Mouse (Mus musculus): ENCODE data around the gene Zfp740. TPM values are rescaled to one million over a fixed set of nuclear protein-coding genes. Genes with fewer than 3 reads are reported as not detected.
A peak's percentile ranks its signal among the peaks of the same experiment; 100 is the strongest.

Zfp740 gene
- total RNA-seq, 2 experiments from 2014 or later = 26.8 to 29.6 TPM

GRCm38 (mm10) chr15:102198841-102199240, 4.2 kb upstream of the Zfp740 start:
- TF ChIP-seq CTCF (IDR thresholded peaks at IDR 0.05) = no peak
- Histone ChIP-seq H3K27ac (no peak overlapping the region), H3K4me3 (no peak overlapping the region)
- no peak for DNase-seq
- intact Hi-C loops (cut with DNase I) = no loop called here

GRCm38 (mm10) chr15:102203835-102204381, 859 bp downstream of the Zfp740 start:
- DNase-seq = peak; percentile 86
- TF ChIP-seq CTCF (IDR thresholded peaks at IDR 0.05) = no peak
- H3K4me3 ChIP-seq = peak overlapping the region; percentile 94
- intact Hi-C loops (cut with DNase I) = no loop called here
- peak overlapping the region; percentile 98 for H3K27ac ChIP-seq

GRCm38 (mm10) chr15:102204674-102205505, 1.8 kb downstream of the Zfp740 start, which contains the start of gene Csad:
Gene Csad, minus strand, starts transcription at chr15:102204724.
- intact Hi-C loops (cut with DNase I) = no loop called here
- peak within 1 kb of the TSS; percentile 94 for H3K4me3 ChIP-seq
- no peak for DNase-seq
- TF ChIP-seq CTCF (IDR thresholded peaks at IDR 0.05) = no peak
- H3K27ac ChIP-seq = peak within 1 kb of the TSS; percentile 98

GRCm38 (mm10) chr15:102205779-102206178, 2.7 kb downstream of the Zfp740 start:
- intact Hi-C loops (cut with DNase I) = no loop called here
- no peak for DNase-seq
- Histone ChIP-seq H3K27ac (peak overlapping the region; percentile 98), H3K4me3 (peak overlapping the region; percentile 94)
- TF ChIP-seq CTCF (IDR thresholded peaks at IDR 0.05) = no peak

GRCm38 (mm10) chr15:102207351-102207750, 4.3 kb downstream of the Zfp740 start:
- no peak for DNase-seq
- H3K4me3 ChIP-seq = no peak overlapping the region
- intact Hi-C loops (cut with DNase I) = no loop called here
- no peak overlapping the region for H3K27ac ChIP-seq
- TF ChIP-seq CTCF (IDR thresholded peaks at IDR 0.05) = no peak

- Histone ChIP-seq H3K27ac (no peak overlapping the region), H3K4me3 (no peak overlapping the region)
- no peak for TF ChIP-seq CTCF (IDR thresholded peaks at IDR 0.05)
- DNase-seq = no peak
- intact Hi-C loops (cut with DNase I) = no loop called here
These were observed 5.1 kb downstream of the Zfp740 start for GRCm38 (mm10) chr15:102208092-102208561.

- DNase-seq = no peak
- Histone ChIP-seq H3K4me3 (no peak overlapping the region), H3K27ac (no peak overlapping the region)
- intact Hi-C loops (cut with DNase I) = no loop called here
- TF ChIP-seq CTCF (IDR thresholded peaks at IDR 0.05) = no peak
These were observed 6.1 kb downstream of the Zfp740 start for GRCm38 (mm10) chr15:102209114-102209513.

- intact Hi-C loops (cut with DNase I) = no loop called here
- Histone ChIP-seq H3K4me3 (no peak overlapping the region), H3K27ac (no peak overlapping the region)
- DNase-seq = no peak
- TF ChIP-seq CTCF (IDR thresholded peaks at IDR 0.05) = no peak
These were observed 7.8 kb downstream of the Zfp740 start for GRCm38 (mm10) chr15:102210816-102211215.

GRCm38 (mm10) chr15:102211895-102212294, 8.8 kb downstream of the Zfp740 start:
- Histone ChIP-seq H3K27ac (no peak overlapping the region), H3K4me3 (no peak overlapping the region)
- no peak for DNase-seq
- TF ChIP-seq CTCF (IDR thresholded peaks at IDR 0.05) = no peak
- intact Hi-C loops (cut with DNase I) = no loop called here

- no peak for TF ChIP-seq CTCF (IDR thresholded peaks at IDR 0.05)
- intact Hi-C loops (cut with DNase I) = no loop called here
- no peak for DNase-seq
- H3K27ac ChIP-seq = no peak overlapping the region
- no peak overlapping the region for H3K4me3 ChIP-seq
These were observed 11.1 kb downstream of the Zfp740 start for GRCm38 (mm10) chr15:102214132-102214531.

GRCm38 (mm10) chr15:102215624-102216023, 12.6 kb downstream of the Zfp740 start:
- Histone ChIP-seq H3K27ac (no peak overlapping the region), H3K4me3 (no peak overlapping the region)
- intact Hi-C loops (cut with DNase I) = no loop called here
- TF ChIP-seq CTCF (IDR thresholded peaks at IDR 0.05) = no peak
- no peak for DNase-seq

- no peak for DNase-seq
- no peak overlapping the region for H3K27ac ChIP-seq
- intact Hi-C loops (cut with DNase I) = no loop called here
- no peak for TF ChIP-seq CTCF (IDR thresholded peaks at IDR 0.05)
- no peak overlapping the region for H3K4me3 ChIP-seq
These were observed 13.6 kb downstream of the Zfp740 start for GRCm38 (mm10) chr15:102216459-102217228.

- no peak for TF ChIP-seq CTCF (IDR thresholded peaks at IDR 0.05)
- intact Hi-C loops (cut with DNase I) = no loop called here
- Histone ChIP-seq H3K27ac (no peak overlapping the region), H3K4me3 (no peak overlapping the region)
- DNase-seq = no peak
These were observed 14.3 kb downstream of the Zfp740 start for GRCm38 (mm10) chr15:102217325-102217724.

Data from gastrocnemius, adult 2 months (tissue).